Mouse (Mus musculus): ENCODE results near the gene Il13ra1. TPM values are rescaled to one million over a fixed set of nuclear protein-coding genes. Genes with fewer than 3 reads are reported as not detected.

Il13ra1 gene
- total and polyA plus RNA-seq, 3 experiments, result 10.6 to 30.9 (median 25.2) TPM

- H3K27ac ChIP-seq, result peak overlapping the region; percentile 36; the same call in 1 of the 2 replicates
- H3K36me3 ChIP-seq (ENCODE audit: control insufficient read depth, insufficient read depth, low read length), result peaks cover 2% of the 10 kb centered on the region; the same call in 1 of the 2 replicates
- 38% methylated on average over 4 of the region's 4 CpGs for WGBS
- intact Hi-C loops (cut with DNase I), result no loop called here
- no peaks in the 10 kb centered on the region for H3K27me3 ChIP-seq (ENCODE audit: control insufficient read depth, insufficient read depth, low read length)
- H3K79me2 ChIP-seq (replicated peaks; ENCODE audit: control insufficient read depth, insufficient read depth, low read length), result no peaks in the 10 kb centered on the region
- H3K4me1 ChIP-seq (ENCODE audit: control insufficient read depth, insufficient read depth, low read length), result no peaks in the 10 kb centered on the region
- H3K9ac ChIP-seq (ENCODE audit: low read depth, low read length), result no peak overlapping the region
- TF ChIP-seq POLR2A (IDR thresholded peaks at IDR 0.05; ENCODE audit: insufficient read depth, low read depth, low read length), result no peak
- TF ChIP-seq EP300 (IDR thresholded peaks at IDR 0.05; ENCODE audit: insufficient read depth, low read depth, low read length), result no peak
- no peak for TF ChIP-seq CTCF (IDR thresholded peaks at IDR 0.05)
- no peak overlapping the region for H3K4me3 ChIP-seq
- DNase-seq, result peak; percentile 16 to 27
These were observed 49.7 kb downstream of the Il13ra1 start for GRCm38 (mm10) chrX:36161567-36161966.

DNA sequence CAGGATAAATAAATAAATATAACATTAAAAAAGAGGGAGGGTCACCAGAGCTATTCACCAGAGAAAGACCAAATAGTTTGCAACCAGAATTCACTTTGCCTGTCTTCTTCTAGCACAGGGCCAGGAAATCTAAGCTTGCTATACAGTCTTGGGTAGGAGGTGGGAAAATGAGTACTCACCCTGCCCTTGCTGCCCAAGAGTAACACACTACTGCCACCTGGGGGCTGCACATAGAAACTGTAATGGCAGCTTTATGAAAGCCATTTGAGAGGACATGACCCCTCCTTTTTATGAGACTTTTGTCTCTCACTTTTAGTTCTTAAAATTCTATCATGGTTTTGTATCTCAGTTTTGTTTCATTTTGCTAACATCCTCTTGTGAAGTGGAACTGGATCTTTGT lies 71.7 kb downstream of the Il13ra1 start:
- H3K4me1 ChIP-seq (ENCODE audit: control insufficient read depth, insufficient read depth, low read length), result no peaks in the 10 kb centered on the region
- intact Hi-C loops (cut with DNase I), result loop anchor here (1.0 to 10.0 kb wide), 4 partner anchors 37 to 349 kb away; no protein-coding TSS in a partner anchor
- peak; percentile 31 to 69 for DNase-seq
- TF ChIP-seq CTCF (IDR thresholded peaks at IDR 0.05) (peak; percentile 84), EP300 (IDR thresholded peaks at IDR 0.05; ENCODE audit: insufficient read depth, low read depth, low read length) (0 out of 2 replicates have a peak, but pooled peaks have one; percentile 25), POLR2A (IDR thresholded peaks at IDR 0.05; ENCODE audit: insufficient read depth, low read depth, low read length) (no peak)
- no peak overlapping the region for H3K27ac ChIP-seq
- H3K79me2 ChIP-seq (replicated peaks; ENCODE audit: control insufficient read depth, insufficient read depth, low read length), result no peaks in the 10 kb centered on the region
- H3K9ac ChIP-seq (ENCODE audit: low read depth, low read length), result no peak overlapping the region
- no peaks in the 10 kb centered on the region for H3K36me3 ChIP-seq (ENCODE audit: control insufficient read depth, insufficient read depth, low read length)
- no peak overlapping the region for H3K4me3 ChIP-seq
- no peaks in the 10 kb centered on the region for H3K27me3 ChIP-seq (ENCODE audit: control insufficient read depth, insufficient read depth, low read length)

- Histone ChIP-seq H3K79me2 (replicated peaks; ENCODE audit: control insufficient read depth, insufficient read depth, low read length) (no peaks in the 10 kb centered on the region), H3K9ac (ENCODE audit: low read depth, low read length) (no peak overlapping the region), H3K4me3 (no peak overlapping the region), H3K27ac (no peak overlapping the region), H3K36me3 (ENCODE audit: control insufficient read depth, insufficient read depth, low read length) (no peaks in the 10 kb centered on the region), H3K27me3 (ENCODE audit: control insufficient read depth, insufficient read depth, low read length) (no peaks in the 10 kb centered on the region), H3K4me1 (ENCODE audit: control insufficient read depth, insufficient read depth, low read length) (no peaks in the 10 kb centered on the region)
- no peak for DNase-seq
- TF ChIP-seq POLR2A (IDR thresholded peaks at IDR 0.05; ENCODE audit: insufficient read depth, low read depth, low read length), result no peak
- no peak for TF ChIP-seq EP300 (IDR thresholded peaks at IDR 0.05; ENCODE audit: insufficient read depth, low read depth, low read length)
- TF ChIP-seq CTCF (IDR thresholded peaks at IDR 0.05), result no peak
- 59% methylated on average over 5 of the region's 5 CpGs for WGBS
- intact Hi-C loops (cut with DNase I), result loop anchor here (10.0 kb wide), 1 partner anchor 351 kb away; no protein-coding TSS in a partner anchor
These were observed 74.1 kb downstream of the Il13ra1 start for GRCm38 (mm10) chrX:36186036-36186435.

DNA sequence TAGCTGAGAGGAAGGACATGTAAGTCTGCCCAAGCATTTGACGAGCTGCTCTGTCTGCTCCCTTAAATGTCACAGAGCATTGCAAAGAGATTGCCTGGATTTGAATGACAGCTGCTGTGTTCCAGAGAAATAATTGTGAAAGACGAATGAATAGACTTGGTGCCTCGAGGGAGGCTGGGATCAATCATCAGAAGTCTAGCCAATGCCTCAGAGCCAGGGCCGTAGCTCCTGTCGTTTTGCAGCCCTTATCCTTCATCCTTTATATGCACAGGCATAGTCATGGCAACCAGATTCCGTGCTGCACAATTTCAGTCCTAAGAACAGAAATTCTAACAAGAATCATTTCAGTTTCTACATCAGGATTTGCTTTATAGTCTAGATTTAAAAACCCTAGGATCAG lies 74.5 kb downstream of the Il13ra1 start:
- WGBS, result 57% methylated on average over 6 of the region's 6 CpGs
- intact Hi-C loops (cut with DNase I), result loop anchor here (10.0 kb wide), 1 partner anchor 352 kb away; no protein-coding TSS in a partner anchor
- TF ChIP-seq POLR2A (IDR thresholded peaks at IDR 0.05; ENCODE audit: insufficient read depth, low read depth, low read length), result no peak

GRCm38 (mm10) chrX:36193951-36194350 lies 82.0 kb downstream of the Il13ra1 start:
- Histone ChIP-seq H3K27ac (no peak overlapping the region), H3K79me2 (replicated peaks; ENCODE audit: control insufficient read depth, insufficient read depth, low read length) (no peaks in the 10 kb centered on the region), H3K36me3 (ENCODE audit: control insufficient read depth, insufficient read depth, low read length) (no peaks in the 10 kb centered on the region), H3K4me3 (no peak overlapping the region), H3K4me1 (ENCODE audit: control insufficient read depth, insufficient read depth, low read length) (no peaks in the 10 kb centered on the region), H3K27me3 (ENCODE audit: control insufficient read depth, insufficient read depth, low read length) (no peaks in the 10 kb centered on the region), H3K9ac (ENCODE audit: low read depth, low read length) (no peak overlapping the region)
- no peak for DNase-seq
- TF ChIP-seq POLR2A (IDR thresholded peaks at IDR 0.05; ENCODE audit: insufficient read depth, low read depth, low read length), result no peak
- no peak for TF ChIP-seq EP300 (IDR thresholded peaks at IDR 0.05; ENCODE audit: insufficient read depth, low read depth, low read length)
- no peak for TF ChIP-seq CTCF (IDR thresholded peaks at IDR 0.05)
- WGBS, result 34% methylated on average over 6 of the region's 6 CpGs
- intact Hi-C loops (cut with DNase I), result no loop called here

More for the DNA sequence above, 74.5 kb downstream of the Il13ra1 start:
- Histone ChIP-seq H3K36me3 (ENCODE audit: control insufficient read depth, insufficient read depth, low read length) (no peaks in the 10 kb centered on the region), H3K79me2 (replicated peaks; ENCODE audit: control insufficient read depth, insufficient read depth, low read length) (no peaks in the 10 kb centered on the region), H3K27ac (no peak overlapping the region), H3K27me3 (ENCODE audit: control insufficient read depth, insufficient read depth, low read length) (no peaks in the 10 kb centered on the region), H3K4me3 (no peak overlapping the region), H3K9ac (ENCODE audit: low read depth, low read length) (no peak overlapping the region), H3K4me1 (ENCODE audit: control insufficient read depth, insufficient read depth, low read length) (no peaks in the 10 kb centered on the region)
- no peak for DNase-seq

GRCm38 (mm10) chrX:36195736-36196525 lies 84.0 kb downstream of the Il13ra1 start, which contains the start of gene Zcchc12:
Zcchc12 (plus strand) TSS chrX:36195904.
- no peak for TF ChIP-seq EP300 (IDR thresholded peaks at IDR 0.05; ENCODE audit: insufficient read depth, low read depth, low read length)
- TF ChIP-seq POLR2A (IDR thresholded peaks at IDR 0.05; ENCODE audit: insufficient read depth, low read depth, low read length), result no peak
- no peak for TF ChIP-seq CTCF (IDR thresholded peaks at IDR 0.05)
- DNase-seq, result peak in 1 of 2 experiments; percentile 3
- H3K9ac ChIP-seq (ENCODE audit: low read depth, low read length), result no peak within 1 kb of the TSS
- WGBS, result 21% methylated on average over 27 of the region's 28 CpGs
- H3K79me2 ChIP-seq (replicated peaks; ENCODE audit: control insufficient read depth, insufficient read depth, low read length), result no peaks in the 10 kb centered on the region
- intact Hi-C loops (cut with DNase I), result no loop called here
- H3K4me1 ChIP-seq (ENCODE audit: control insufficient read depth, insufficient read depth, low read length), result no peaks in the 10 kb centered on the region
- H3K27ac ChIP-seq, result no peak within 1 kb of the TSS
- no peak within 1 kb of the TSS for H3K4me3 ChIP-seq
- no peaks in the 10 kb centered on the region for H3K36me3 ChIP-seq (ENCODE audit: control insufficient read depth, insufficient read depth, low read length)
- H3K27me3 ChIP-seq (ENCODE audit: control insufficient read depth, insufficient read depth, low read length), result no peaks in the 10 kb centered on the region
